Mouse (Mus musculus) cerebellum, adult 11 months (tissue): ENCODE data around the gene Col5a3.
"Not testable (repeated sequence)": the region's sequence is repeated elsewhere in the genome, so short reads cannot be mapped to it uniquely, and the experiment has no call there.

Source experiments
- DNase-seq: peaks from one replicate; pipeline ENCODE4 v3.0.0; 2022

The Col5a3 gene

DNA sequence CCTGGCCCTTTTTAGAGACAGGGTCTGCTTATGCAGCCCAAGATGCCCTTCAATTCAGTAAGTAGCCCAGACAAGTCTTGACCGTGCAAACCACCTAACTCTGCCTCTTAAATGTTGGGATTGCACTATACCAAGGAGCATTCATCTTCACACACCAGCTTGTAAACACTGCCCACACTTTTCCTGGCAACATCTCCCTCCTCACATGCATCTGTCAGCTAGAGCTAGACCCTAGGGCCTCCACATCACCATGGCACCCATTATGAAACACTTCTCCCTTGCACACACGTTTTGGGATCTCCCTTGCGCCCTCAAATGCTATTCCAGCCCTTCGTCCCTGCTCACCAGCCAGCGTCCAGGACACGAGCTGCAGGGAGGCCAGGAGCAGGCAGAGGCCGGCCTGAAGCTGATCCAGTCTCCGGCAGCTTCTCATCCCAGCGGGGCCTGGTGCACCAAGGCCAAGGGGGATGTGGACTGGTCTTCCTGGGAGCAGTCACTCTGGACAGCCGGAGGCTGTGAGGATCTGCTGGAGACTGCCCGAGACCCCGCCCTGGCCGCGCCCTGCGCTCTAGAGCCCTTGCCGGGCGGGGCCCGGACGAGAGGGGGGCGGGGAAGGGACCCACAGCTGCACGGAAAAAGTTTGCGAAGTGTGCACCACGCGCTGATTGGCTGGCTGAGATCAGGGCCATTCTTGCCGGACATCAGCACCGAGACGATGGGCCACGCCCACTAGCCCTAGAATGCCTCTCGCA is at the start of gene Col5a3:
TSS of gene Col5a3 (minus strand) at position 547 of the 752 bp plus-strand sequence.
- no peak for DNase-seq

GRCm38 (mm10) chr9:20862225-20862624 is 47.4 kb upstream of the Col5a3 start:
- DNase-seq: no peak

DNA sequence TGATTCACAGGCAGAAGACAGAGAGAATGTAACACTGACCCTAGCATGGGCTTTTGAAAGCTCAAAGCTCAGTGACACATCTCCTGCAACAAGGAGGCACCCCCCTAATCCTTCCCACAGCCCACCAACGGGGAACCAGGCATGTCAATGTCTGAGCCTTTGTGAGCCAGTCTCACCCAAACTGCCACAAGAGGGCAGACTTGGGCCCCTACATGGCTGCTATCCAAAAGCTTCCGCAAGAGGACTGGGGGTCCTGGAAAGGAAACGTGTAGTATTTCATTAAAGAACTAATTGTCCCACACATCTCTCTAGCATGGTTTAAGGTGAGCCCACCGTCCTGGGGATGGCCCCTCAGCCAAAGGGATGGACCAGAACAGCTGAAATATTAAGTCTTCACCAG is 47.0 kb upstream of the Col5a3 start:
- DNase-seq: no peak

- DNase-seq: no peak
These were observed 45.1 kb upstream of the Col5a3 start for GRCm38 (mm10) chr9:20859926-20860325.

DNA sequence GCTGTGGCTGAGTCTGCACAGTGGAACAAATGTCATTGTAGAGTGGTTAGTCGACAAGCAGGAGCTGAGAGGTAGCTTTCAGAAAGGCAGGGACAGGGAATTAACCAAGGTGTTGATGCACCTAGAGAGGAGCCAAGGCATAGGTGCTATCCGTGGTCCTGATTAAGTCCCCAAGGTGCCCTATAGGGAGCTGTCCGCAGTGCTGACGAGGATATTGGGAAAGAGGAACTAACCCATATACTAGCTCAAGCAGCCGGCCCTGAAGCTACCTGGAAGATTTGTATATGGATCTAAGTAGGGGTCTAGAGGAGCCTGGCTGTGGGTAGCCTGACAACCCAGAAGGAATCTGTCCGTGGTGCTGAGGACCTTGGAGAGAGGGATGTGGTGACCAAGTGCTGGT is 42.3 kb upstream of the Col5a3 start:
- no peak for DNase-seq

DNA sequence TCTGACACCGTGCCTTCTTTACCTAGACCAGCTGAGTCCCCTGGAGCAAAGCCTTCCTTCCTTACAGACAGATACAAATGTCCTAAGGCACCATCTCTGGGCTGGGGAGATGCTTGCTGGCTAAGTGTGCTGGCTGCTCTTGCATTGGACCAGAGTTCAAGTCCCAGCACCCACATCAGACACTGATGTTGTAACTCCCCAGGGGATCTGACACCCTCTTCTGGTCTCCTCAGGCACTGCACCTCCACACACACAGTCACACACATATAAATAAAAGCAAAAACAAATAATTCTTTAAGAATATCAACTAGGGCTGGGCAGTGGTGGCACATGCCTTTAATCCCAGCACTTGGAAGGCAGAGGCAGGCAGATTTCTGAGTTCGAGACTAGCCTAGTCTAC is 35.3 kb upstream of the Col5a3 start:
- DNase-seq: no peak

GRCm38 (mm10) chr9:20842670-20843069 is 27.8 kb upstream of the Col5a3 start:
- DNase-seq: no peak

GRCm38 (mm10) chr9:20842211-20842610 is 27.3 kb upstream of the Col5a3 start:
- no peak for DNase-seq

GRCm38 (mm10) chr9:20838931-20839330 is 24.1 kb upstream of the Col5a3 start:
- peak; percentile 4 for DNase-seq

GRCm38 (mm10) chr9:20837184-20837947 is 22.5 kb upstream of the Col5a3 start:
- DNase-seq: no peak

GRCm38 (mm10) chr9:20835431-20835954 is 20.6 kb upstream of the Col5a3 start:
- not testable (repeated sequence) for DNase-seq

- no peak for DNase-seq
These were observed 20.0 kb upstream of the Col5a3 start for GRCm38 (mm10) chr9:20834881-20835280.

DNA sequence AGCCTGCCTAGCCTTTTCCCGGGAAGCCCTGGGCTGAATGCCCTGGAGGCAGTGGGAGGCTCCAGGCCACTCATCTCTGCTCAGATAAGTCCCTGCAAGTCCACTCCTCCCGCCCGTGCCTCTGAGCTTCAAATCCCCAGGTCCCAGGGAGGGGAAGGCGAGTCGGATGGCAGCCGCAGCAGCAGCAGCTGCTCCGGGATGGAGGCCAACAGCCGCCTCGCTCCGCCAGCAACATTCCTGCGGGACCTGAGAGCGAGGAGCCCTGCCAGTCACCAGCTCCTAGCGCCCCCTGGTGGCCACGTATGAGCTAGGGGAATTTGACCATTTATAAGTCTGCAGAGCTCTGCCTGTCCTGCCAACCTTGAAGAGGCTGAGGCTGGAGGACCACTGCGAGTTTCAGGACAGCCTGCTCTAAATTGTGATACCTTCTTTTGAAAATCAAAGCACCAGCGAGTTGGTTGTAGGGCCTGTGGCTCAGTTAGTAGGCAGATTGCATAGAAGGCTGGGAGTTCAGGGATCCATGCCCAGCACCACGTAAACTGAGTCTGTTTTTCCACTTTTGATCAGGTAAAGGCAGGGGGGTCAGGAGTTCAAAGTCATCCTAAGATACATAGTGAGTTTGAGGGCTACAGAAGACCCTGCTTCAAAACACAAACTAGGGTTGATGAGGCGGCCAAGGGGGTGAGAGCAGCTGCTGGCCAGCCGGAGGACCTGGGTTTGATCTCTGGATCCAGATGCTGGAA is 16.2 kb upstream of the Col5a3 start:
- peak; percentile 89 for DNase-seq

DNA sequence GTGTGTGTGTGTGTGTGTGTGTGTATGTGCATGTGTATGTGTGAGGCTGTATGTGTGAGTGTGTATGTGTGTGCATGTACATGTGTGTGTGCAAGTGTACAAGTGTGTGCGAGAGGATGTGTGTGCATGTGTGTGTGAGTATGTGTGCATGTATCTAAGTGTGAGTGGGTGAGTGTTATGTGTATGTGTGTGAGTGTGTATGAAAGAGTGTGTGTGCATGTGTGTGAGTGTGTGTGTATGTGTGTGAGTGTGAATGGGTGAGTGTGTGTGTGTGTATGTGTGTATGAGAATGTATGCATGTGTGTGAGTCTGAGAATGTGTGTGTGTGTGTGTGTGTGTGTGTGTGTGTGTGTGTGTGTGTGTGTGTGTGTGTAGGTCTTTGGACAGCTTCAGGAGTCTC is 13.3 kb upstream of the Col5a3 start:
- DNase-seq: no peak

DNA sequence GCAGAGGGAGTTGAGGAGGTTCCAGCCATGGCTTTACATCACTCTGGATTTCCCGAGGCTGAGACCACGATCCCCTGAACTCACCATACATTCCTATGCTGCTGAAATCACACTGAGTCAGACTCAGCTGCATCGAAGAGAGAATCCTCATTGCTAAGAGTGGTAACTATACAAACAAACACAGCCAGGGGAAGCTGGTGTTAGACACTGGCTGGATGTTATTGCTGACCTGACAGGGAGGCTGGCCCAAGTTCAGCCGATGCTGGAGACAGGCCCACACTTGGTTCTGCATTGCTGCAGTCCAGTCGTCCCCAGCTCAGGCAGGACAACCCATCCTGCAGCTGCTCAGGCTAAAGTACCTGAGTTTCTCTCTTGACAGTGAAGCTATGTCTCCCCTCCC is 10.9 kb upstream of the Col5a3 start:
- no peak for DNase-seq

GRCm38 (mm10) chr9:20822821-20823220 is 8.0 kb upstream of the Col5a3 start:
- no peak for DNase-seq

- DNase-seq: no peak
These were observed 5.1 kb upstream of the Col5a3 start for GRCm38 (mm10) chr9:20820001-20820400.

DNA sequence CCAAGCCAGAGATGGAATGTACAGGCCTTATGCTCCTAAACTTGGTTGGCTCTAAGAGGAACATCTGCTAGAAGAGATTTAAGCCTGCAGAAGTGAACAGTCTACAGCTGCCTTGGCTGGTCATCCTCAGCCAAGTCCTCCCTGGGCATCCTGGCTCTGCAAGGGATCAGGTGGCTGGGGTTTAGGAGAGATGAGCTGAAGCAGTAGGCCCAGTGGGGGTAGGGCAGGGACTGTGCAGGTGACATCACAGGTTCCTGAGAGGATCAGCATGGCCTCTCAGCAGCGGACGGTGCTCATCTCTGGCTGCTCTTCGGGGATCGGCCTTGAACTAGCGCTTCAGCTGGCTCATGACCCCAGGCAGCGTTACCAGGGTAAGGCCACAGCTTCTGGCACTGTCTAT is 3.4 kb upstream of the Col5a3 start, which contains the start of gene Rdh8:
TSS of gene Rdh8 (plus strand) at position 268 of the 400 bp plus-strand sequence.
- no peak for DNase-seq

GRCm38 (mm10) chr9:20812537-20813271 is 2.2 kb downstream of the Col5a3 start:
- no peak for DNase-seq

DNA sequence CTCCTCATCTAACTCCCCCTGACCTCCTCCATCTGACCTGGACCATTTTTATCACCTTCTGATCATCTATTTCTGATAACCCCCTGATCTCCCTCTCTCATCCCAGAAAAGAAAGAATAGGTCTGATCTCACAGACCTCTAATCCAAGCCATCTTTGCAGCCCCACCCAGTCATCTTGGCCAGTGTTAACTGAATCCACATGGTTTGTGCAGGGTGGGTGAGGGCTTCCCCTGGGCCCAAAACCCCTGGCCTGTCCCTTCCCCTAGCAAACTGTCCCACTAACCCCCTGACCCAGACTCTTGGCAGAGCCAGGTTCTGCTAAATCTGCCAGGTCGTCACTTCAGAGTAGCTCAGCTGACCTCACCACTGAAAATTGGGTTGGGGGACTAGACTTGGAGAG is 4.1 kb downstream of the Col5a3 start:
- no peak for DNase-seq

GRCm38 (mm10) chr9:20810271-20810670 is 4.6 kb downstream of the Col5a3 start:
- no peak for DNase-seq

GRCm38 (mm10) chr9:20805706-20806105 is 9.2 kb downstream of the Col5a3 start:
- DNase-seq: no peak

DNA sequence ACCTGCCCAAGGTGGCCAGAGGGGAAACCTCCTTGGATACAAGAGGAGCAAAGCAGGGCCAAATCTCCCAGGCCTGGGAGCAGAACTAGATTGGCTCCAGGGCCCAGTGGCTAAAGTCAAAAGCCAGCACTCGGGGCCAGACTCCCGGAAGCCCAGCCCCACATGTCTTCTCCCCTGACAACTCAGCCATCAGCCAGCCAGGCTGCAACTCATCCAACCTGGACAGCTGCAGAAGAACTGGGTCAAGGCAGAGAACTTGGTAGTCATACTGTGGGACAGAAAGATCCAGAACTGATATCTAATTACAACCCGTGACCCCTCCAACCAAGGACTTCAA is 9.7 kb downstream of the Col5a3 start:
- DNase-seq: no peak
